Mouse (Mus musculus) midbrain, embryonic 12.5 days (tissue): ENCODE measurements around the gene Spice1. TPM values are rescaled to one million over a fixed set of nuclear protein-coding genes. Genes with fewer than 3 reads are reported as not detected.

Source experiments
- ATAC-seq: fragments of 200-750 bp; cut with Nextera tagmentation; 2 replicates; pipeline ENCODE4 v1.8.0; 2017; ENCODE audit warnings: low read depth, moderate TSS enrichment, moderate library complexity; ENCODE audit not compliant: low FRiP score
- H3K27ac ChIP-seq: fragments of 300-500 bp; sonication (generic); replicated peaks from 2 replicates; pipeline ENCODE4 v1.5.1; 2016; ENCODE audit warnings: mild to moderate bottlenecking
- H3K27me3 ChIP-seq: fragments of 300-500 bp; sonication (generic); 2 replicates; pipeline ENCODE4 v1.6.1; 2016; ENCODE audit warnings: mild to moderate bottlenecking
- H3K36me3 ChIP-seq: fragments of 300-500 bp; sonication (generic); 2 replicates; pipeline ENCODE4 v1.6.1; 2016
- H3K4me1 ChIP-seq: fragments of 300-500 bp; sonication (generic); 2 replicates; pipeline ENCODE4 v1.6.1; 2016
- H3K4me2 ChIP-seq: fragments of 300-500 bp; sonication (generic); replicated peaks from 2 replicates; pipeline ENCODE4 v1.6.1; 2016; ENCODE audit warnings: mild to moderate bottlenecking, moderate library complexity
- H3K4me3 ChIP-seq: fragments of 300-500 bp; sonication (generic); 2 replicates; pipeline ENCODE4 v1.5.1; 2016; ENCODE audit warnings: mild to moderate bottlenecking
- H3K9ac ChIP-seq: fragments of 300-500 bp; sonication (generic); replicated peaks from 2 replicates; pipeline ENCODE4 v1.6.1; 2016; ENCODE audit warnings: mild to moderate bottlenecking, moderate library complexity
- H3K9me3 ChIP-seq: fragments of 300-500 bp; sonication (generic); 2 replicates; pipeline ENCODE4 v1.6.1; 2016; ENCODE audit warnings: mild to moderate bottlenecking
- WGBS: fragments of 180-500 bp; shearing (Covaris S2); methylation state at CpG from one replicate; pipeline ENCODE4 v1.1.7; 2016; 5-methylcytosine and 5-hydroxymethylcytosine counted together
- polyA plus RNA-seq: library from polyadenylated mRNA; unstranded; fragments of >200 nt; fragmentation: Nextera tagmentation; extraction: Ambion mirVana; gene quantifications from 2 replicates; pipeline ENCODE4 v1.2.1, GENCODE M21; 2016

The Spice1 gene
- polyA plus RNA-seq, 1 experiment from 2014 or later, result 26.6 TPM

GRCm38 (mm10) chr16:44430021-44430420 lies 83.1 kb downstream of the Spice1 start:
- H3K4me3 ChIP-seq, result no peak overlapping the region
- H3K9me3 ChIP-seq, result no peaks in the 10 kb centered on the region
- no peak overlapping the region for H3K27ac ChIP-seq
- no peaks in the 10 kb centered on the region for H3K27me3 ChIP-seq
- H3K36me3 ChIP-seq, result no peaks in the 10 kb centered on the region
- WGBS, result 59% methylated on average over 7 of the region's 7 CpGs
- peak; percentile 41; the same call in 1 of the 2 replicates for ATAC-seq
- H3K9ac ChIP-seq, result no peak overlapping the region
- no peak overlapping the region for H3K4me2 ChIP-seq
- H3K4me1 ChIP-seq, result no peaks in the 10 kb centered on the region

- Histone ChIP-seq H3K27me3 (no peaks in the 10 kb centered on the region), H3K27ac (no peak overlapping the region), H3K4me2 (no peak overlapping the region), H3K9ac (no peak overlapping the region), H3K9me3 (no peaks in the 10 kb centered on the region), H3K36me3 (no peaks in the 10 kb centered on the region), H3K4me3 (no peak overlapping the region), H3K4me1 (no peaks in the 10 kb centered on the region)
- 89% methylated on average over 7 of the region's 7 CpGs for WGBS
- no peak for ATAC-seq
Measured at GRCm38 (mm10) chr16:44434931-44435330, 88.0 kb downstream of the Spice1 start.

DNA sequence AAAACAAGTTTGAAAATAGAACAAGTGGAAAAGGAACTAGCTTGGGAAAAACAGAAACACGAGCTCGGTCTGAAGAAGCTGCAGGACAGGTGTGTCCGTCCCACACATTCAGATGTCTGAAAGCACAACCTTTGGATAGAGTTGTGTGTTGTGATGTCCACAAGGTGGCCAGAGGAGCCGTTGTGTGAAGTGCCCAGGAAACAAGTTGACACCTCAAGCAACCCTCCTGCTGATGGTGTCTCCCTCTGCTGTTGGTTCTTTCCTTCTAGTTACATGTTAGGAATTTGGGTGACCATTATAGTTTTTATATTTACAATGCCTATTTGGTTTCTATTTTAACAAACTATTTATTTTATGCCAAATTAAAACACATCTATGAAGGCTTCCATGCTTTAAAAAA lies 88.6 kb downstream of the Spice1 start:
- no peaks in the 10 kb centered on the region for H3K4me1 ChIP-seq
- H3K4me3 ChIP-seq, result no peak overlapping the region
- 80% methylated on average over 4 of the region's 4 CpGs for WGBS
- H3K9ac ChIP-seq, result no peak overlapping the region
- H3K27me3 ChIP-seq, result no peaks in the 10 kb centered on the region
- no peak overlapping the region for H3K27ac ChIP-seq
- no peaks in the 10 kb centered on the region for H3K36me3 ChIP-seq
- no peak overlapping the region for H3K4me2 ChIP-seq
- no peak for ATAC-seq
- H3K9me3 ChIP-seq, result no peaks in the 10 kb centered on the region

Other genes starting within 250 kb of the Spice1 start
- 54.6 and 59.8 TPM in 2 replicates for gene Atp6v1a, start 207.4 kb upstream of the Spice1 start, polyA plus RNA-seq
- gene Naa50, start 207.3 kb upstream of the Spice1 start, polyA plus RNA-seq, result 101 and 106 TPM in 2 replicates
- 4.1 TPM in 2 replicates for gene Usf3, start 173.9 kb upstream of the Spice1 start, polyA plus RNA-seq
- 0.98 and 1.1 TPM in 2 replicates for gene Sidt1, start 13.9 kb upstream of the Spice1 start, polyA plus RNA-seq
- gene Cfap44, start 47.7 kb downstream of the Spice1 start, polyA plus RNA-seq, result 1.8 TPM in 2 replicates
- gene Boc, start 211.8 kb downstream of the Spice1 start, polyA plus RNA-seq, result 52.4 and 67.7 TPM in 2 replicates